Mouse (Mus musculus): ENCODE results near the gene Cyp8b1. TPM values are rescaled to one million over a fixed set of nuclear protein-coding genes. Genes with fewer than 3 reads are reported as not detected.

Gene Cyp8b1
- polyA plus RNA-seq, 1 experiment = not detected

GRCm38 (mm10) chr9:121900282-121900855 is 15.7 kb downstream of the Cyp8b1 start:
- TF ChIP-seq GATA1 (IDR thresholded peaks at IDR 0.05; ENCODE audit: low read length) = no peak
- no peak for TF ChIP-seq TAL1 (IDR thresholded peaks at IDR 0.05; ENCODE audit: low read length)
- Histone ChIP-seq H3K9me3 (ENCODE audit: control insufficient read depth, low read length) (no peaks in the 10 kb centered on the region), H3K4me3 (replicated peaks) (no peak overlapping the region), H3K36me3 (ENCODE audit: control insufficient read depth) (no peaks in the 10 kb centered on the region), H3K27me3 (ENCODE audit: control insufficient read depth) (no peaks in the 10 kb centered on the region), H3K4me1 (ENCODE audit: control insufficient read depth) (no peaks in the 10 kb centered on the region)

GRCm38 (mm10) chr9:121899306-121899705 is 16.8 kb downstream of the Cyp8b1 start:
- H3K9me3 ChIP-seq (ENCODE audit: control insufficient read depth, low read length) = no peaks in the 10 kb centered on the region
- H3K27me3 ChIP-seq (ENCODE audit: control insufficient read depth) = no peaks in the 10 kb centered on the region
- TF ChIP-seq GATA1 (IDR thresholded peaks at IDR 0.05; ENCODE audit: low read length) = no peak
- no peak for TF ChIP-seq TAL1 (IDR thresholded peaks at IDR 0.05; ENCODE audit: low read length)
- H3K4me1 ChIP-seq (ENCODE audit: control insufficient read depth) = no peaks in the 10 kb centered on the region
- H3K4me3 ChIP-seq (replicated peaks) = no peak overlapping the region
- no peaks in the 10 kb centered on the region for H3K36me3 ChIP-seq (ENCODE audit: control insufficient read depth)

- H3K9me3 ChIP-seq (ENCODE audit: control insufficient read depth, low read length) = no peaks in the 10 kb centered on the region
- H3K4me1 ChIP-seq (ENCODE audit: control insufficient read depth) = no peaks in the 10 kb centered on the region
- no peaks in the 10 kb centered on the region for H3K36me3 ChIP-seq (ENCODE audit: control insufficient read depth)
- H3K4me3 ChIP-seq (replicated peaks) = no peak within 1 kb of the TSS
- H3K27me3 ChIP-seq (ENCODE audit: control insufficient read depth) = no peaks in the 10 kb centered on the region
- TF ChIP-seq GATA1 (IDR thresholded peaks at IDR 0.05; ENCODE audit: low read length) (no peak), TAL1 (IDR thresholded peaks at IDR 0.05; ENCODE audit: low read length) (no peak)
Measured at GRCm38 (mm10) chr9:121898245-121898644, 17.9 kb downstream of the Cyp8b1 start, which contains the start of gene Ackr2. TSS of gene Ackr2 (plus strand) at chr9:121898355.

- H3K36me3 ChIP-seq (ENCODE audit: control insufficient read depth) = no peaks in the 10 kb centered on the region
- no peaks in the 10 kb centered on the region for H3K9me3 ChIP-seq (ENCODE audit: control insufficient read depth, low read length)
- H3K4me3 ChIP-seq (replicated peaks) = no peak overlapping the region
- H3K4me1 ChIP-seq (ENCODE audit: control insufficient read depth) = no peaks in the 10 kb centered on the region
- no peak for TF ChIP-seq GATA1 (IDR thresholded peaks at IDR 0.05; ENCODE audit: low read length)
- no peak for TF ChIP-seq TAL1 (IDR thresholded peaks at IDR 0.05; ENCODE audit: low read length)
- no peaks in the 10 kb centered on the region for H3K27me3 ChIP-seq (ENCODE audit: control insufficient read depth)
Measured at GRCm38 (mm10) chr9:121896820-121897219, 19.3 kb downstream of the Cyp8b1 start.

GRCm38 (mm10) chr9:121895392-121895993 is 20.6 kb downstream of the Cyp8b1 start:
- TF ChIP-seq TAL1 (IDR thresholded peaks at IDR 0.05; ENCODE audit: low read length) (no peak), GATA1 (IDR thresholded peaks at IDR 0.05; ENCODE audit: low read length) (no peak)
- no peaks in the 10 kb centered on the region for H3K36me3 ChIP-seq (ENCODE audit: control insufficient read depth)
- H3K27me3 ChIP-seq (ENCODE audit: control insufficient read depth) = no peaks in the 10 kb centered on the region
- peaks cover 2% of the 10 kb centered on the region; the same call in 1 of the 2 replicates for H3K4me1 ChIP-seq (ENCODE audit: control insufficient read depth)
- H3K9me3 ChIP-seq (ENCODE audit: control insufficient read depth, low read length) = no peaks in the 10 kb centered on the region
- H3K4me3 ChIP-seq (replicated peaks) = no peak overlapping the region

- Histone ChIP-seq H3K36me3 (ENCODE audit: control insufficient read depth) (no peaks in the 10 kb centered on the region), H3K27me3 (ENCODE audit: control insufficient read depth) (no peaks in the 10 kb centered on the region), H3K4me3 (replicated peaks) (no peak overlapping the region), H3K9me3 (ENCODE audit: control insufficient read depth, low read length) (no peaks in the 10 kb centered on the region), H3K4me1 (ENCODE audit: control insufficient read depth) (peaks cover 2% of the 10 kb centered on the region; the same call in 1 of the 2 replicates)
- TF ChIP-seq TAL1 (IDR thresholded peaks at IDR 0.05; ENCODE audit: low read length) (no peak), GATA1 (IDR thresholded peaks at IDR 0.05; ENCODE audit: low read length) (no peak)
Measured at GRCm38 (mm10) chr9:121894447-121894846, 21.7 kb downstream of the Cyp8b1 start.

GRCm38 (mm10) chr9:121892057-121892687 is 23.9 kb downstream of the Cyp8b1 start:
- Histone ChIP-seq H3K9me3 (ENCODE audit: control insufficient read depth, low read length) (no peaks in the 10 kb centered on the region), H3K27me3 (ENCODE audit: control insufficient read depth) (no peaks in the 10 kb centered on the region)

GRCm38 (mm10) chr9:121891301-121891700 is 24.8 kb downstream of the Cyp8b1 start:
- no peak overlapping the region for H3K4me3 ChIP-seq (replicated peaks)
- TF ChIP-seq GATA1 (IDR thresholded peaks at IDR 0.05; ENCODE audit: low read length) = no peak
- no peak for TF ChIP-seq TAL1 (IDR thresholded peaks at IDR 0.05; ENCODE audit: low read length)
- peaks cover 2% of the 10 kb centered on the region; the same call in 1 of the 2 replicates for H3K4me1 ChIP-seq (ENCODE audit: control insufficient read depth)

More at GRCm38 (mm10) chr9:121892057-121892687, 23.9 kb downstream of the Cyp8b1 start:
- no peak for TF ChIP-seq TAL1 (IDR thresholded peaks at IDR 0.05; ENCODE audit: low read length)
- no peak for TF ChIP-seq GATA1 (IDR thresholded peaks at IDR 0.05; ENCODE audit: low read length)
- Histone ChIP-seq H3K36me3 (ENCODE audit: control insufficient read depth) (no peaks in the 10 kb centered on the region), H3K4me1 (ENCODE audit: control insufficient read depth) (peaks cover 2% of the 10 kb centered on the region; the same call in 1 of the 2 replicates), H3K4me3 (replicated peaks) (no peak overlapping the region)

GRCm38 (mm10) chr9:121890441-121890941 is 25.6 kb downstream of the Cyp8b1 start:
- Histone ChIP-seq H3K9me3 (ENCODE audit: control insufficient read depth, low read length) (no peaks in the 10 kb centered on the region), H3K36me3 (ENCODE audit: control insufficient read depth) (no peaks in the 10 kb centered on the region), H3K4me3 (replicated peaks) (no peak overlapping the region), H3K27me3 (ENCODE audit: control insufficient read depth) (no peaks in the 10 kb centered on the region), H3K4me1 (ENCODE audit: control insufficient read depth) (peaks cover 2% of the 10 kb centered on the region; the same call in 1 of the 2 replicates)
- TF ChIP-seq GATA1 (IDR thresholded peaks at IDR 0.05; ENCODE audit: low read length) = no peak
- no peak for TF ChIP-seq TAL1 (IDR thresholded peaks at IDR 0.05; ENCODE audit: low read length)

More at GRCm38 (mm10) chr9:121891301-121891700, 24.8 kb downstream of the Cyp8b1 start:
- Histone ChIP-seq H3K9me3 (ENCODE audit: control insufficient read depth, low read length) (no peaks in the 10 kb centered on the region), H3K36me3 (ENCODE audit: control insufficient read depth) (no peaks in the 10 kb centered on the region), H3K27me3 (ENCODE audit: control insufficient read depth) (no peaks in the 10 kb centered on the region)
